Mouse (Mus musculus): ENCODE results near the gene Dgkd.

Dgkd gene

DNA sequence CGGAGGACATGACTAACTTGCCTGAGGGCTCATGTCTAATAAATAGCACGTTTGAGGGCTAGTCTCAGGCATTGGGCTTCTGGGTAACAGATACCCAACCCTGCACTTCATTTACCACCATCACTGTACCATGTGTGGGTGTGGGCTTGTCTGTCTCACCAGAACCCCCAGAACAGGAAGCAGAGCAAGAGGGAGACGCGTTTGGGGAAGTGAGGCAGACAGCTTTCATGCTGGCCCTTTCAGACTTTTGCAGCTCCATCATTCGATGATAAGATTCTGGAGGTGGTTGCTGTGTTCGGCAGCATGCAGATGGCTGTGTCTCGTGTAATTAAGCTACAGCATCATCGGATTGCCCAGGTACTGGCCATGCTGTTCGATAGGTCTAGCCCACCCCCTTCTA, 82.0 kb downstream of the Dgkd start:
- in situ Hi-C loops (cut with MseI, MboI) = no loop called here

DNA sequence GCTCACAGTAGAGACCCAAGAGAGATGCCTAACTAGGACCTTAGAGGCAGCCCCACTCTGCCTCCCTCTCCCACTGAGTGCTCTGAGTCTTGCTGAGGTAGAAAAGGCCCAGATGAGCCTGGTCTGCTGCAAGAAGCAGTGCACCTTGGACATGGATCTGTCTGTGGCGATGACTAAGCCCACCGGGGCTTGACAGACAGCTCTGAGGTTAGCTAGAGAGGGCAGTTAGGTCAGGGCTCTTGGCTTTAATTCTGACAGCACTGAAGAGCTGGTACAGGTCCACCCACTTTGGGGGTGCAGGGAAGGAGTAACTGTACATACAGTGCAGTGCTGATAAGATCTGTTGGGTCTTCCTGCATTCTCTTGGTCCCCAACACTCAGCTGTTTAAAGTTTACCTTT, 82.5 kb downstream of the Dgkd start:
- in situ Hi-C loops (cut with MseI, MboI) = no loop called here

DNA sequence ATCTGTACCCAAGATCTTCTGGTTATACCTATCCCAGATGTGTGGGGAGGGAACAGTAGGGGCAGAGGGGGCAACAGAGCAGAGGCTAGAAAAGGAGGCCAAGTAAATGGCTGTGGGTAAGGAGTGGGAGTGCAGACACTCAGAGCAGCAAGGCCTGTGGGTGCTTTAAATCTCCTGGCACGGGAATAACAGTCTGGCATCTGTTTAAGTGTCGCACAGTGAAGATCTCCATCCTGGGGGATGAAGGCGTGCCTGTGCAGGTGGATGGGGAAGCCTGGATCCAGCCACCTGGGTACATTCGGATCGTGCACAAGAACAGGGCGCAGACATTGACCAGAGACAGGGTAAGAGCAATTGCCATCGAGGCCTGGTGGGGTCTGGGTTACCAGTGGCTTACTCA, 83.0 kb downstream of the Dgkd start:
- in situ Hi-C loops (cut with MseI, MboI) = no loop called here

DNA sequence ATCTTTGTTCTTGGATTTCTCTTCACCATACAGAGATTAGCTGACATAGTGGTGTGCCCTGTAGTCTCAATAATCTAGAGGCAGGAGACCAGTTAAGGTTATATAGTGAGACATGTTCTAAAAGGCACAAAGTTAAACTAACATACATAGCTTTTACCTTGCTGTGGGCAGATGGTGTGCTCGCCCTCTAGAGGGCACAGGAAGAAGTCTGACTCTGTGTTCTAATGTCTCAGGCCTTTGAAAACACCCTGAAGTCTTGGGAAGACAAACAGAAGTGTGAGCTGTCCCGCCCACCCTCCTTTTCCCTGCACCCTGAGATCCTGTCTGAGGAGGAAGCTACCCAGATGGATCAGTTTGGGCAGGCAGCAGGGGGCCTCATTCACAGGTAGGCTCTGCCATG, 83.4 kb downstream of the Dgkd start:
- in situ Hi-C loops (cut with MseI, MboI) = no loop called here

DNA sequence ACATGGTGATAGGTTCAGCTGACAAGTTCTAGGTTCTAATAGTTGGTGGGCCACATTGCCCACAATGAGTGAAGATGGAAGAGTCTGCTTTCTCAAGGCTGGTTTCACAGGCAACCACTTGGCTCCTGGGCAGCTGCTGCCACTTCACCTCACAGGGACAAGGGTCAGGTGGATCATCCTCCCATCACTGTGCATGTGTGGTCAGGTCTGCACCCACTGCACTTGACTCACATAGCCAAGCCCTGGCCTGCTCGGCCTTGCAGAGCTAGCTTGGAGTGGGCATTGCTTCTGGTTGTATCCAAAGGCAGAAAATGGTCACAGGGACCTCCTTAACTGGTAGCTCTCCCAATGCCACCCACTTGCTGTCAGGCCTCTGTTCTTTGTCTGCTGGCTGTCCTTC, 88.7 kb downstream of the Dgkd start:
- in situ Hi-C loops (cut with MseI, MboI) = no loop called here

DNA sequence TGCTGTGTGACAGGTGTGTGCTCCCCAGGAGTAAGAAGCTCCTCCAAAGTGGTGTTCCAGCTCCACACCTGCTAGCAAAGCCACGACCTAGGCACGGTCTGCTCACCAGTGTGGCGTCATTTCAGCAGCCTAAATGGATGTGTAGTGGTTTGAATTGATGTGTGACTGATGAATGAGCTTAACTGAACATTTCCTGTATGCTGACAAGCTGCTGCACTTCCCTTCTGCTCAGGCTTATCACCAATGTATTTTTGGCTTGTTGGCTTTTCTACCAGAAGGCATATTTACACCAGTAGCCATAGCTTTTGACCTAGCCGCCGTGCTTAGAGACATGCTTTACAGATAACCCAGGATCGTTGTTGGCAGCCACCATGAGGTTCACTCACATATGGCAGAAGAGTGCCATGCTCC, 94.6 kb downstream of the Dgkd start:
- in situ Hi-C loops (cut with MseI, MboI) = no loop called here

DNA sequence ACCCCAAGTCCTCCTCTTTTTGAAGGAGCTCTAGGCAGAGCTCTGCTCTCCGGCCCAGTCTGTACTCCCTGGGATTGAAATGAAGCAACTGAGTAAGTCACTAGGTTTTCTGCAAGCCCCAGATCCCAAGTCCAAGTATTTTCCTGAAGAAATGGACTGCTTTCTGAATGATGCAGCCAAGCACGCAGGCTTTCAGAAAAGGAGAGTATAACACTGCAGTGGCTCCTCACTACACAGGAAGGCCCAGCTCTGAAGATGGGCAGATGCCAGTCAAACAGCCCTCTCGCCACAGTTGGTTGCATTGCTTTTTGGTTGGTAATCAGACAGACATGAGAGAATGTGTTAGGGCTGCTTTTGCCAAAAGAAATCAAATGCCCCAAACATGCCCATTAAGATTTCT, 98.6 kb downstream of the Dgkd start:
- in situ Hi-C loops (cut with MseI, MboI) = no loop called here

DNA sequence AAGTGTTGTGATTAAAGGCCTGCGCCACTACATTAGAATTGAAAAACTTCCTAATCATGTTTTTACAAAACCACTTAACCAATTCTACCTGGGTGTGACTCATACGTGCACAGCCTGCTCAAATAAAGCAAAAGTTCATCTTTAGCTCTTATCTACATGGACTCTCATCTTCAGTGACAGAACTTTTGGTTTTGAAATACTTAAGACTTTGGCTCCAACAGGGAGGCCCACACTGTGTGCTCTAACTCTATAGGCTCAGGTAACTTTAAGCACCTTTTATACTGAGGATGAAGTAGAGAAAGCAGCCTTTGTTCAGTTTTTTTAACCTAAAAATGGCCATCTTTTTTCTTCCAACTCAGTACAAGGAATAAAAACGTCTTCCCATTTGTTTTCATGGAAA, 100.0 kb downstream of the Dgkd start:
- in situ Hi-C loops (cut with MseI, MboI) = no loop called here

DNA sequence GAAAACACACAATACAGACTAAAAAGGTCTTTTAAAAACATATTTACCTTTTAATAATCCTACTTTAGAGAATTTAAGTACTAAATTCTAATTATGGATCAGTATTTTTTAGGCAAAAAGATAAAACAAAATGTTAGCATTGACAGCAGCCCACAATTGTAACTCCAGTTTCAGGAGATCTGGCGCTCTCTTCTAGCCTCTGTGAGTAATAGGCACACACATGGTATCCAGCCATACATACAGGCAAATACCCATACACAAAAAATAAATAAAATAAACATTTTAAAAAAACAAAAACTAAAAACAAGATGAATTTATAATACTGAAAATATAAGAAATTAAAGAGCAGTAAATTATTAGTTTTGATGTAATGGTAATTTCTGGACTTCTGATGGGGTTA, 105.8 kb downstream of the Dgkd start:
- in situ Hi-C loops (cut with MseI, MboI) = no loop called here

DNA sequence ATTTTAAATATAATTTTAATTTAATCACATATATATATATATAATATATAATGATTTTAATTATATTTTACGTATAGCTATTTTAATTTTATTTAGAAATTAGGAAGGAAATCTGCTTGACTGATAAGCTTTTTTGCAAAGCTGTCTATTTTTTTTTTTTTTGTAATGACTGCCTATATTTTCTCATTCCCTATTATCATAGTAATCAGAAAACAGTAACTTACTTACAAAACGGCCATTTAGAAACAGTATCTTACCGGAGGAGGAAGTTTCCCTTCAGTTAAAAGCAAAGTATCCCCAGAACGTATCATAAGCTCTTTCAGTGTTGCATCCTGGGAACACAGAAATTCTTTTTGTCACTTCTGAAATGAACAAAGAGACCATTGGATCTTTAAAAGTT, 106.4 kb downstream of the Dgkd start:
- in situ Hi-C loops (cut with MseI, MboI) = no loop called here

DNA sequence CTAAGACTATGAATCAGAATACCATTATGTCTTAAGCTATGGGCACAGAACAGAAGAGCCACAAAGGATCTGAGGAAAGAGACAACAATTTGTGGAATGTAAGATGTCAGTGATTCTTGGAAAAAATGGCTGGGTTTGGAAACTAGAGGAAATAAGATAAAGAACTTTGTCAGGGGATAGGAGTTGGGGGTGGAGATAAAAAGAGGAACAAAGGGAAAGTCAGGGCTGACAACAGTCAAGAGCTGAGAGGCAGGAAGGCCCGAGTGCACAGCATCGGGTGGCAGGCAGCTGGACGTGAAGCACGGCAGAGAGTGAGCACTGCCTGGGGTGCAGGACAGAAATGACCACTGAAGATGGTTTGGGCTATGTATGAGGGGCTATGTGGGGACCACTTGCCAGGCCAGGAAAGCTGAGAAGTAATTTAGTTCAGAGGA, 106.9 kb downstream of the Dgkd start:
- in situ Hi-C loops (cut with MseI, MboI) = no loop called here

DNA sequence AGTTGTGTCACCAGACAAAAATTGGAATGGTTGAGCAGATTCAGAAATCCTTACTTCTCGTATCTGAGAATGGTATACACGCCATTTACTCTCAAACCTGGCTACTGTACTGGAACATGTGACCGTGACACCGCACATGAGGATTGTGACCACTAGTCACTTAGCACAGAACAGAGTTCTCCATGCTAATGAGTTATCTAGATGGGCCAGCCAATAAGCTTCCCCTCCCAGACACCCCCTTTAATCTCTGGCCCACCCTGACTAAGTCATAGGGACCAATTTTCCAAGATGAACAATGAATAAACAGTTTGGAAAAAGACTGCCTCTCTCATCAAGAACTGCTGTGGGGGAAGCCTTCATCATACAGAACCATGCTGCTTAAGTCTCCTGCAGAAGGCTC, 107.7 kb downstream of the Dgkd start:
- in situ Hi-C loops (cut with MseI, MboI) = no loop called here

DNA sequence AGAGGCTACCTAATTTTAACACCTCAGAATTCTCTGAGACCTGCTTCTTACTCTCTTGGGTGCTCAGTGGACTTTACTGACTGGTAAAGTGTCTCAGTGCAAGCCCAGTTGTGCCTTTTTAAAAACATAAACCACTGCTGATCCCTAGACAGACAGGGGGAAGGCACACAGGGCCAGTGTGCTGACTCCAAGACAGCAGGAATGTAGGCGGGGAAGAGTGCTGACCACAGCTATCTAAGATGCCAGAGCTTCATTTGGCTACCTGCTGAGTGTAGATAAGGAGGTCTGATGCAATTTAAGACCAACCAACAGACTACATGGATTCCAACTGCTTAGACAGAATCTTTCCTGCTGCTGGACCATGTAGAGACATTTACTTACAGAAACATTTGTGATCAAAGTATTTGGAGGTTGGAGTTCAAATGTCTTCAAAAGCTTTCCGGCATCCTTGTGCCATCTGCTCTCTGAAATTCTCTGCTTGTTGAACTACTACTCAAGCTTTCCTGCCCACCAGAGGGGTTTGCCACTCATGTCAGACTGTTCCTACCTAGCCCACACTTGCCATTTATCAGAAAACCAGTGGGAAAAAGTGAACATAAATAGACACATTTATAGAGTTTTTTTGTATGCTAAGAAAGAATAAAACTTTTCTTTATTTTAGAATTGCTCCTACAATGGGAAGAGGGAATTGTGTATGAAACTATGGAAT, 108.5 kb downstream of the Dgkd start:
- in situ Hi-C loops (cut with MseI, MboI) = no loop called here

DNA sequence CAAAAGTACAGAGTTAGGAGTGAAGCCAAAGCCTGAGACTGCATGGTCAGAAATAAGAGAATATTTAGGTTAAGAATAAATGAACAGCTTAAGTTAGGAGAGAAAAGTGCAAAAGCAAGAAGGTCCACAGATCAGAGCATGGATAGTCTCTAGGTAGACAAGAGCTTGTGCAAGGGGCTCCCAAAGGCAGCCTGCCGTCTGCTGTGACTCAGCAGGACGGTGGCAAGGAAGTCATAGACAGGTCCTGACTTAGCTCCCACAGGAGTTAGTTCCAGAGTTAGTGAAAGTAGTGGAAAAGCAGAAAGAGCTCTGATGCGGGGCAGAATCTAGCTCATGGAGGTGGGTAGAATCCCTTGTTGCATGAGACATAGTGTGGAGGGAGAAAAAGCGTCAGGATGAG, 117.3 kb downstream of the Dgkd start:
- in situ Hi-C loops (cut with MseI, MboI) = no loop called here

DNA sequence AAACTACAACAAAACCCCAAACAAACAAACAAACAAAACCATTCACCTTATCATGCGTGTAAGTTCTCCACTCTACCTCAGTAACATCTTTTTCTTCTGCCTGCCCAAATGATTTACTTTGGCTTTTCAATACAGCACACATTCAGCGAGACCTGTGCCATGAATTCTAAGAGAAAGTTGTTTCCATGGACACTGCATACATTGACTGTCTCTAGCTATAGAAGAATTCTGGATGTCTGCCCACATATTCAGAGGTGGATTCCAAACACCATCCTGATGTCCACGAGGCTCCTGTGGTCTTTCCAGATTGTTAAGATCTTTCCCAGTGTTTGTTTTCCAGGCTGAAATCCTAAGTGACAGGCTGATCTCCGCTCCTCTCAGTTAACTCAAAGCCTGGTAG, 129.2 kb downstream of the Dgkd start:
- in situ Hi-C loops (cut with MseI, MboI) = no loop called here

DNA sequence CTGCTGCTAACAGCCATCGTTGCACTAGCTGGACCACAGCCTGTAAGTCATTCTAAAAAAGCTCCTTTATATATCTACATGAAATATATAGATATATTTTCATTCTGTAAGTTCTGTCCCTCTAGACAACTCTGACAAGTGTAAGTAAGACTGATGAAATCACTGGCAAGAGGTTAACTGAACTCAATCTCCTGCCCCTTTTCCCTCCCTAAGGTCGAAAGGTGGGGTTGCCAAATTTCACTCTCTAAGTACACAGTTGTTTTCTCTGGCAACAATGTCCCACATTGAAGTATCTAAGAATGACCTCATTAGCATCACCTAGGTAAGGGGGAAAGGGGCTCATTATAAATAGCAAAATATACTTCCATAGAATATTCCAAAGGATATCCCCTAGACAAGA, 139.6 kb downstream of the Dgkd start:
- in situ Hi-C loops (cut with MseI, MboI) = no loop called here

All from mouse trophoblast stem cell (cell line).